Mouse (Mus musculus) hindbrain, embryonic 14.5 days (tissue): ENCODE data around the gene Sh3bgr. TPM values are rescaled to one million over a fixed set of nuclear protein-coding genes. Genes with fewer than 3 reads are reported as not detected.
A peak's percentile ranks its signal among the peaks of the same experiment; 100 is the strongest.

Source experiments
- ATAC-seq: fragments of 200-750 bp; cut with Nextera tagmentation; 2 replicates; pipeline ENCODE4 v1.8.0; 2017; ENCODE audit warnings: moderate number of reproducible peaks, mild to moderate bottlenecking, moderate TSS enrichment, moderate library complexity; ENCODE audit not compliant: low FRiP score
- DNase-seq: peaks from one replicate; pipeline ENCODE4 v3.0.0-alpha.2; 2015; ENCODE audit warnings: low spot score
- H3K27ac ChIP-seq: fragments of 300-500 bp; sonication (generic); 2 replicates; pipeline ENCODE4 v1.5.1; 2014; ENCODE audit warnings: mild to moderate bottlenecking, moderate library complexity
- H3K27me3 ChIP-seq: fragments of 300-500 bp; sonication (generic); 2 replicates; pipeline ENCODE4 v1.6.1; 2014; ENCODE audit warnings: mild to moderate bottlenecking, low read length, mixed read lengths; ENCODE audit not compliant: control insufficient read depth, insufficient read depth
- H3K36me3 ChIP-seq: fragments of 300-500 bp; sonication (generic); replicated peaks from 2 replicates; pipeline ENCODE4 v1.6.1; 2014; ENCODE audit not compliant: control insufficient read depth, insufficient read depth
- H3K4me1 ChIP-seq: fragments of 300-500 bp; sonication (generic); replicated peaks from 2 replicates; pipeline ENCODE4 v1.6.1; 2014; ENCODE audit warnings: antibody characterized with exemption, low read length, mixed read lengths; ENCODE audit not compliant: control insufficient read depth, insufficient read depth
- H3K4me2 ChIP-seq: fragments of 300-500 bp; sonication (generic); replicated peaks from 2 replicates; pipeline ENCODE4 v1.6.1; 2014; ENCODE audit warnings: mild to moderate bottlenecking, moderate library complexity
- H3K4me3 ChIP-seq: fragments of 300-500 bp; sonication (generic); replicated peaks from 2 replicates; pipeline ENCODE4 v1.5.1; 2014; ENCODE audit warnings: mild to moderate bottlenecking, low read length
- H3K9ac ChIP-seq: fragments of 300-500 bp; sonication (generic); 2 replicates; pipeline ENCODE4 v1.6.1; 2014
- H3K9me3 ChIP-seq: fragments of 300-500 bp; sonication (generic); 2 replicates; pipeline ENCODE4 v1.6.1; 2016; ENCODE audit warnings: low read length; ENCODE audit not compliant: control insufficient read depth
- WGBS: fragments of 180-500 bp; shearing (Covaris S2); extraction: QIAGEN DNeasy Blood & Tissue Kit; methylation state at CpG from one replicate; pipeline ENCODE4 v1.1.7; 2014; 5-methylcytosine and 5-hydroxymethylcytosine counted together
- polyA plus RNA-seq: library from polyadenylated mRNA; unstranded; fragments of >200 nt; fragmentation: Nextera tagmentation; extraction: Ambion mirVana; gene quantifications from 2 replicates; pipeline ENCODE4 v1.2.1, GENCODE M21; 2014

The Sh3bgr gene
- polyA plus RNA-seq, 1 experiment from 2014 or later, result 1.3 TPM

DNA sequence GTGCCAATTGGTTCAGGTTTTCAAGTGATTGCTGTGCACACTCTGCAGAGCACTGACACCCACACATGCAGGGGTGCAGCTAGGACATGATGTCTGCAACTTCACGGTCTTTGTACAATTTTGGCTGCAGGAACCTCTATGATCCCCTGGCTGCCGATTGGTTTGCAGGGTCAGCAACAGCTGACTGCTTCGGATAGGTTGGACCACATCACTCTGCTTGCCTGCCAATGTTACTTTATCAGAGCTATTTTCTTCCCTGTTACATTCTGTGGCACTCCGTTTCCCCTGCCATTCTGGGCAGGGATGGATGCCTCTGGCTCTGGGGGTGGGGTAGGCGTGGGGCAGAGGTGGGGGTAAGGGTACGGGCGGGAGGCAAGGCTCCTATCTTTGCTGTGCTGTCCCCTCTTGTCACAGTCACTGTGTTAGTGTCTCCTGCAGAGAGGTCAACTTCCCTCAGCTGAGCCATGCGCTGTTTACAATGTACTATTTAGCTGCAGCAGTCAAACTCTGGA is 28.9 kb downstream of the Sh3bgr start:
- H3K4me1 ChIP-seq, result no peaks in the 10 kb centered on the region
- no peak overlapping the region for H3K27ac ChIP-seq
- no peak for DNase-seq
- 42% methylated on average over 8 of the region's 8 CpGs for WGBS
- no peak overlapping the region for H3K9ac ChIP-seq
- no peak; the same call in 1 of the 2 replicates for ATAC-seq
- no peak overlapping the region for H3K4me2 ChIP-seq
- H3K9me3 ChIP-seq, result no peaks in the 10 kb centered on the region
- no peaks in the 10 kb centered on the region for H3K36me3 ChIP-seq
- H3K4me3 ChIP-seq, result no peak overlapping the region
- H3K27me3 ChIP-seq, result no peaks in the 10 kb centered on the region

GRCm38 (mm10) chr16:96230411-96230810 is 30.2 kb downstream of the Sh3bgr start:
- H3K36me3 ChIP-seq, result no peaks in the 10 kb centered on the region
- H3K9ac ChIP-seq, result no peak overlapping the region
- peak; percentile 70; the same call in 1 of the 2 replicates for ATAC-seq
- no peaks in the 10 kb centered on the region for H3K27me3 ChIP-seq
- no peaks in the 10 kb centered on the region for H3K9me3 ChIP-seq
- peaks cover 5% of the 10 kb centered on the region for H3K4me1 ChIP-seq
- H3K4me3 ChIP-seq, result no peak overlapping the region
- no peak overlapping the region for H3K4me2 ChIP-seq
- 33% methylated on average over 11 of the region's 11 CpGs for WGBS
- H3K27ac ChIP-seq, result no peak overlapping the region
- peak; percentile 84 for DNase-seq

DNA sequence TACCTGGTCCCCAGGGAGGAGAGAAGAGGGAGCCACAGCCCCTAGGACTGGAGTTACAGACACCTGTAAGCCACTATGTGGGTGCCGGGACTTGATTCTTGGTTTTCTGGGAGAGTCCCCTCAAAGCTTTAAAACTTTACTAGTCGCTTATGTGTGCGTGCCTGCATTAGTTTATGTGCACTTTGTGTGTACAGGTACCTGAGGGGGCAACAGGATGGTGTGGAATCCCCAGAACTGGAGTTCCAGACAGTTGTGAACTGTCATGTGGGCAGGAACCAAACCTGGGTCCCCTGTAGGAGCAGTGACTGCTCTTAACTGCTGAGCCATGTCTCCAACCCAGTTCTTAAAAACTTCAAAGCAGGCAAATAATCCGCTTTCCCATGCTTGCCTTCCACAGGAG is 31.0 kb downstream of the Sh3bgr start:
- WGBS, result 97% methylated on average over 4 of the region's 4 CpGs
- Histone ChIP-seq H3K9me3 (no peaks in the 10 kb centered on the region), H3K4me2 (no peak overlapping the region), H3K4me3 (no peak overlapping the region), H3K9ac (no peak overlapping the region), H3K36me3 (no peaks in the 10 kb centered on the region), H3K4me1 (peaks cover 10% of the 10 kb centered on the region), H3K27ac (no peak overlapping the region), H3K27me3 (no peaks in the 10 kb centered on the region)
- DNase-seq (no peak), ATAC-seq (no peak)

DNA sequence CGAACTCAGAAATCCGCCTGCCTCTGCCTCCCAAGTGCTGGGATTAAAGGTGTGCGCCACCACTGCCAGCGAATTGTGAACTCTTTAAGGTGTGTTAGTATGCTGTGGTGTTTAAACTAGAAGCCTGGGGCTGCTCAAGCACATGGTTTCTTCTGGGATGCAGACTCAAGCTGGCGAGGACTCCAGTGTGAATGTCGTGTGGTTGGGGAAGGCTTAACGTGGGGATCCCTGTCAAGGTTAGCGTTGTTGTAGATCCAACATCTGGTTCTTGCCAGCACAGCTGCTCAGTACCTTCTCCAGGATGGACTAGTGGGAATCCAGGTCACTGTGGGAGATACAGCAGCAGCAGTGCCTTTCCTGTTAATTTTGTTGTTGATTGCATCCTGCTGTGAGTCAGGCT is 31.7 kb downstream of the Sh3bgr start:
- ATAC-seq, result no peak
- H3K4me2 ChIP-seq, result no peak overlapping the region
- no peaks in the 10 kb centered on the region for H3K9me3 ChIP-seq
- 88% methylated on average over 8 of the region's 8 CpGs for WGBS
- peaks cover 10% of the 10 kb centered on the region for H3K4me1 ChIP-seq
- no peak overlapping the region for H3K27ac ChIP-seq
- no peak overlapping the region for H3K4me3 ChIP-seq
- no peaks in the 10 kb centered on the region for H3K27me3 ChIP-seq
- H3K9ac ChIP-seq, result no peak overlapping the region
- DNase-seq, result no peak
- H3K36me3 ChIP-seq, result no peaks in the 10 kb centered on the region

DNA sequence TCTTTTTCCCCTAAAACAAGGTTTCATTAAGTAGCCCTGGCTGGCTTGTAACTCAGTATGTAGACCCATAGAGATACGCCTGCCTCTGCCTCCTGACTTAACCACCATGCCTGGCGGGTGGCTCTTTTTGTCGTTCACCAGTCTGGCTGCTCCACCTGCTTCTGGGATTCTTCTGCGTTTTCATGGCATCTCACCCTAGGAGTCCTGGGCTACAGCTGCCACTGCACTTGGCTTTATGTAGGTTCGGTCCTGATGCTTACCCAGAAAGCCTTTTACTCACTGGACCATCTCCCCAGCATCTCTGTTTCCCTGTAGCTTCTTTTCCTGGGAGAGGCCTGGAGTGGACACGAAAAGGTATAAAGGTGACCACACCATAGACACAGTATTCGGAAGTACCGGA is 33.7 kb downstream of the Sh3bgr start:
- no peak overlapping the region for H3K4me2 ChIP-seq
- WGBS, result 90% methylated on average over 8 of the region's 8 CpGs
- DNase-seq, result no peak

DNA sequence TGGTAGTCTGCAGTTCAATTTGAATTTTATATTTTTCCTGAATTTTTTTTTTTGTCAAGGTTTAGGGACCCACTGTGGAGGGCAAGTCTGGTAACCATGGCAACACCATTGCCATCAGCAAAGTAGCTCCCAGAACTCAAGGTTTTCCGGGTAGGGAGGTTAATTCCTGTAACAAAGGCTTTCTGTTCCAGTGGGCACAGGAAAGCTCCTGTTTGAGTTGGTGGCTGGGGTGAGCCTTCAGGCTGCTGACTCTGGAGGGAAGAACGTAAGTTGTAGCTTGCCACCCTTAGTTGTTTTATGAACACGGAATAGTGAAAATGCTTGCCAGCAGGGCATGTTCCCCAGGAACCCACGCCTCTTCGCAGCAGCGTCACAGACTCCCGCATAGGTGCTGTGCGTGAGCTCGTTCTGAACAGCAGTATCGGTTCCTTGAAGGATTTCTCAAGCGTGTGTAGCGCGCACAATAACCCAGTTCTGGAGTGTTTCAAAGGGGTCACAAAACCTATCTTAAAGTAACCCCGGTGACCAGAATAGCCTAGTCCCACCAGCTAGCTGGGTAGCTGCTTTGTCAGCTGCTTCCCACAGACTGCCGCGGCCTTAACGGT is 35.2 kb downstream of the Sh3bgr start, which contains the start of gene B3galt5:
Gene B3galt5, plus strand, starts transcription at position 436 of the 605 bp plus-strand sequence.
- no peak within 1 kb of the TSS for H3K9ac ChIP-seq
- H3K9me3 ChIP-seq, result no peaks in the 10 kb centered on the region
- peaks cover 10% of the 10 kb centered on the region for H3K4me1 ChIP-seq
- H3K4me2 ChIP-seq, result peak within 1 kb of the TSS; percentile 29
- ATAC-seq, result no peak
- peak within 1 kb of the TSS; percentile 67 for H3K27ac ChIP-seq
- no peaks in the 10 kb centered on the region for H3K36me3 ChIP-seq
- no peaks in the 10 kb centered on the region for H3K27me3 ChIP-seq
- no peak within 1 kb of the TSS for H3K4me3 ChIP-seq
- 60% methylated on average over 17 of the region's 17 CpGs for WGBS
- DNase-seq, result peak; percentile 32

More for the DNA sequence above, 33.7 kb downstream of the Sh3bgr start:
- Histone ChIP-seq H3K9me3 (no peaks in the 10 kb centered on the region), H3K9ac (no peak overlapping the region), H3K4me1 (peaks cover 10% of the 10 kb centered on the region), H3K27me3 (no peaks in the 10 kb centered on the region), H3K4me3 (no peak overlapping the region), H3K27ac (no peak overlapping the region), H3K36me3 (no peaks in the 10 kb centered on the region)
- no peak for ATAC-seq

DNA sequence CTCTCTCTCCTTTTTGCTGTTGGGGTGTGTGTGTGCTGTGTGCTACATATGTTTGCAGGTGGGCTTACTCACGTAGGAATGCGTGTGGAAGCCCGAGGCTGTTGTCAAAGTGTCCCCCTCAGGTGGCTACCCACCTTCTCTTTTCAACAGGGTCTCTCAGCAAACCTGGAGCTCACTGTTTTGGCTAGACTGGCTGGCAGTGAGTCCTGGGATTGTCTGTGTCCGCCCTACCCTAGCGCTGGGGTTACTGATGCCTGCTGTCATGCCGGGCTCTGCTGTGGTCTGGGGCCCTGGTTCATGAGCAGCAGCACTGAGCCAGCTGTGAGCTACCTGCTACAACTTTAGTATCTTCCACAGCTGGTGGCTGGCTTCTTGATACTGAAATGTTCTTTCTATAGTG is 44.2 kb downstream of the Sh3bgr start:
- Histone ChIP-seq H3K9ac (no peak overlapping the region), H3K27me3 (no peaks in the 10 kb centered on the region), H3K9me3 (no peaks in the 10 kb centered on the region), H3K36me3 (no peaks in the 10 kb centered on the region), H3K4me1 (no peaks in the 10 kb centered on the region), H3K4me3 (no peak overlapping the region), H3K4me2 (no peak overlapping the region), H3K27ac (no peak overlapping the region)
- WGBS, result 85% methylated on average over 6 of the region's 6 CpGs
- DNase-seq (no peak), ATAC-seq (no peak)

DNA sequence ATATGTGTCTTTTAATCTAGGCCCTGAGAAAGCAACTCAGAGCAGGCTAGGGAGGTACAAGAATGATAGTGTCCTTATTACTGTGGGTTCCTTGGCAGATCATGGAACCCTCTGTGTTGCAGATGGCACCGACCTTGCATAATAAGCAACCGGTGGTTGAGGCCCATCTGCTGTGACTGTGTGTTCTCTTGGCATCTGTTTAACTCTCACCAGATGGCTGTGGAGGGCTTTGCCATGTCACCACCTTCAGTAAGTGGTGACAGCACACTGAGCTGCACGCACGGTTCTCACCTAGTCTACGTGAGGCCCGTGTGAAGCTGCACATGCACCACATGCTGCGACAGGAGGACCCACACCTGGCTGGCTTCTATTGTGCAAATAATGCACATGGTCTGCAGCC is 49.4 kb downstream of the Sh3bgr start:
- H3K4me1 ChIP-seq, result no peaks in the 10 kb centered on the region
- WGBS, result 67% methylated on average over 7 of the region's 7 CpGs
- H3K4me3 ChIP-seq, result no peak overlapping the region
- no peaks in the 10 kb centered on the region for H3K9me3 ChIP-seq
- no peak overlapping the region for H3K9ac ChIP-seq
- H3K36me3 ChIP-seq, result no peaks in the 10 kb centered on the region
- H3K4me2 ChIP-seq, result no peak overlapping the region
- peak; percentile 53; the same call in 1 of the 2 replicates for ATAC-seq
- DNase-seq, result peak; percentile 46
- no peaks in the 10 kb centered on the region for H3K27me3 ChIP-seq
- H3K27ac ChIP-seq, result no peak overlapping the region

- Histone ChIP-seq H3K4me1 (no peaks in the 10 kb centered on the region), H3K27me3 (no peaks in the 10 kb centered on the region), H3K27ac (no peak overlapping the region), H3K4me3 (no peak overlapping the region), H3K9me3 (no peaks in the 10 kb centered on the region), H3K9ac (no peak overlapping the region), H3K36me3 (no peaks in the 10 kb centered on the region), H3K4me2 (no peak overlapping the region)
- DNase-seq, result no peak
- WGBS, result 100% methylated on average over 1 of the region's 1 CpGs
- no peak for ATAC-seq
Measured at GRCm38 (mm10) chr16:96252146-96252545, 51.9 kb downstream of the Sh3bgr start.
